Mouse (Mus musculus): ENCODE measurements at regions not wholly inside any gene's neighbourhood (a gene's known extent, or its start where the extent isn't known, plus 50 kb on each side); places are given as distances from the start of the nearest gene placed in this dataset.

GRCm38 (mm10) chr6:7472366-7473026 lies 82.2 kb upstream of the Tac1 start:
- DNase-seq (ENCODE audit: extremely low spot score, low read depth, low spot score): no peak

DNA sequence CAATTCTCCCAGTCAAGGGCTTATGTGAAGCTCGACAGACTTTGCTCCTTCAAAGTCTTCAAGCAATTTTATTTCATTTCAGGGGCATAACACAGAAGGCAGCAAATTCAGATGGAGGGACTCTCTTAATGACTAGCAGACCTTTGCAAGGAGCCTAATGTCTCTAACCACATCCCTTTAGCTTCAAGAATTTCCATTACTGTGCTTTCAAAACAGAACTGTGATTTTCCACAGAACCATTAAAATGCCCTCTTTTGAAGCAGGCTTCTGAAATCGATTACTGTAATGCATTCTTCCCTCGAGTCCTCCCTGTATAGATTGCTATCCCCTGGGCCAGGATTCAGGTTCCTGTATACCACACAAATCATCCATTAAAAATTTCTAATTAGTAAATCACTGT lies 80.9 kb upstream of the Tac1 start:
- DNase-seq (ENCODE audit: extremely low spot score, low read depth, low spot score): no peak

DNA sequence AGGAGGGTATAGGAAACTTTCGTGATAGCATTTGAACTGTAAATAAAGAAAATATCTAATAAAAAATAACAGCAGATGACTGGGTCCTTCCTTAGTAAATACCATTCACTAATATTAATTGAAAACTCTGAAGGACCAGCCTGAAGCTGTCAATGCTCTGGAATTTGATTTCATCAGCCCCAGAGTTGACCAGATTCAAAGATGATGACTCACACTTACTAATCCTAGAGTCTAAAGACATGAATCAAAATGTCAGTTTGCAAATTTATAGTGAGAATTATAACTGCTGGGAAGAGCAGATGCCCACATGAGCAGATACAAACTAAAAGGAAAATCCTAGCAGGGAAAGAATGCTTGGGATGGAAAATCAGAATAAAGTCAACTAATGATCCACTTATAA lies 77.8 kb upstream of the Tac1 start:
- DNase-seq (ENCODE audit: extremely low spot score, low read depth, low spot score): no peak

GRCm38 (mm10) chr6:7494299-7494698 lies 60.4 kb upstream of the Tac1 start:
- DNase-seq (ENCODE audit: extremely low spot score, low read depth, low spot score): no peak

- no peak for DNase-seq (ENCODE audit: extremely low spot score, low read depth, low spot score)
Measured at GRCm38 (mm10) chr6:7496766-7497165, 57.9 kb upstream of the Tac1 start.

Measured in hindlimb bud, embryonic 11.5 days (tissue).